Mouse (Mus musculus) adrenal gland, adult 2 months (tissue): ENCODE measurements at regions not wholly inside any gene's neighbourhood (a gene's known extent, or its start where the extent isn't known, plus 50 kb on each side); places are given as distances from the start of the nearest gene placed in this dataset.

ENCODE experiments used
- DNase-seq: peaks from one replicate; pipeline ENCODE4 v3.0.0; 2021

DNA sequence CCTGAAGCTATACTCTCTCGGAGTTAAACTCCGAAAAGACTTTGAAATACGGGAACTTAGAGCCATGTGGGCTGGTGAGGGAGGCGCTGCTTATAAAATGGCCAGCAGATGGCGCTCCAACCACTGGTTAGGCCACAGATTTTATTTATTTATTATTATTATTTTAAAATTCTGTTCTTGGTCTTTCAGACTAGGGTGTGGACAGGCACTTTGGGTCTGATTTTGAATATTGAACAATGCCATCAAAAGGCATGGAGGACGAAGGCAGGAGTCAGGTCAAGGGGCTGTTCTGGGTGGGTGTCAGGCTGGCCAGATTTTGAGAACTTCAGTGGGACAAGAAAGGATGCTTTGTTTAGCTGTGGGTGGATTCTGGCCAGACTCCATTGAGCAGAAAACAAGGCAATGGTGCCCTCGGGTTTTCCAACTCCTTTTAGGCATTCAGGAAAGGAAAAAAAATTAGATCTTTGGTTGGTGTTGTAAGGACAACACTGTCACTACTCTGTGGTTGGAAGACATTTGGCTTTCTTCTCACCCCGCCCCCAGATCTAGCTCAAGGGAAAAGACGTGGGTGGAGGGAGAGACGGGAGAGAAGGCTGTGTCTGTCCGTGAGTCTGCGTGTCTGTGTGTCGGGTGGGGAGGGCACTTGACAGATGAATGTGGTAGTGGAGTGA is 319.5 kb downstream of the Med13l start:
- DNase-seq, result peak; percentile 87

DNA sequence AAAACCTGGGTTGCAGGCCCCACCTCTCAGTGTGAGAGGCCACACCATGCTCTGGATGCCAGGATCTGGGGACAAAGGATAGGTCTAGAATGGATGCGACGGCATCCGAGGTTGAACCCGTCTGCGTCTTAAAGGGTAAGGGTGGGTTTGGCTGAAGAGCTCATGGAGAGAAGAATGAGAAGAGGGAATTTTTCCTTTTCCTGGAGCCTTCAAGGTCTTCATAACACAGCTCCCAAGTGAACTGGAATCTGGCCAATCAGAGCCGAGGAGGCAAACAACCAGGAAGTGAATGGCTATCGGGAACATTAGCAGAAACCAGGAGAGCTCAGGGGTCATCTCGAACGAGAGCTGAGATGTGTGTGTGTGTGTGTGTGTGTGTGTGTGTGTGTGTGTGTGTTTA is 320.1 kb downstream of the Med13l start:
- peak; percentile 71 for DNase-seq

DNA sequence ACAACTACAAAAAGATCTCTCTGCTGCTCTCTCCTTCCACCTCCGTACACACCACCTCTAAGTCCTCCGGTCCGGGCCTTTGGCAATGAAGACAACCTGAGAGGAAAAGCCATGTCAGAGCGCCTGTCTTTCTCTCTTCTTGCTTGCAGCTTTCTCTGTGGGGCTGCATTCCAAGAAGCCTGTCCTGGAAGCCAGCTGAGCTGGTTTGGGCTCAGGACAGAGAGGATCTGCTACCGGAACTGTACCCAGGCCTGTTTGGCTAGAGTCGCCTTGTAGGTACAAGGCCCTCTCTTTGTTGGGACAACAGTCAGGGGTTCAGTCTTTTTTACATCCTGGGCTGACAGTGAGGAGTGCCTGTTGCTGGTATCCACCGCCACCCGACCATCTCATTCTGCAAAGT is 321.4 kb downstream of the Med13l start:
- no peak for DNase-seq

DNA sequence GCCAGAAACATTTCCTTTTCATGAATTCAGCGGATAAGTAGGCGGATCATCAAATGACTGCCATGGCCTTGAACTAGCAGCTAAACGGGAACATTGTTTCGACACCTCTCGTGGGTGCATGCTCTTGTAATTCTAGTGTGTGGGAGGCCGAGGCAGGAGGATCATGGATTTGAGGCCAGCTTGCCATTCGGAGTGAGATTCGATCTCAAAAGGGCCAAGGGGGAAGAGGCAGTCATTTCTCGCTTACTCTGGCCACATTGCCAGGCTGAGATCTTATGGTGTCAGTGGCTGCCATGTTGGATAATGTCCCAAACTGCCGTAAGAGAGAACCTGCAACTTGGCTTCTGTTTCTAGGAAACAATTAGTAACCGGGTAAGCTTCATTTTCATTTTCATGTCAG is 327.7 kb downstream of the Med13l start:
- no peak for DNase-seq

DNA sequence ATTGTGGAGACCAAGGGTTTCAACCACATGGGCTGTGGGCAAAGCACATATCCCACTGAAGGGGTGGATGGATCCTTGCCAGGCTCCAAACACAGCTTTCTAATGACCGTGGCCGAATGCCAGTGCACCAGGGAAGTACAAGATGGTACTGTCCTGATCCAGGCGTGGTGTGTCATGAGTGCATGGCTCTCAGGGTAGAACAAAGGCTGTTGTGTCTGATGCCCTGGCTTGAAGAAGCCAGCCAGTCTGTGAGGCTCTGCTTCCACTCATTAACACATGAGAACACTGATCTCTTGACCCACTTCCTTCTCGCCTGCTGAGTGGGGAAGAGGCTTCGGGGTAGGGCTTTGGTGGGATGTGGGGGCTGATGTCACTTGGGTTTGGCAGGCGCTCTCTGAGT is 330.7 kb downstream of the Med13l start:
- DNase-seq, result no peak

DNA sequence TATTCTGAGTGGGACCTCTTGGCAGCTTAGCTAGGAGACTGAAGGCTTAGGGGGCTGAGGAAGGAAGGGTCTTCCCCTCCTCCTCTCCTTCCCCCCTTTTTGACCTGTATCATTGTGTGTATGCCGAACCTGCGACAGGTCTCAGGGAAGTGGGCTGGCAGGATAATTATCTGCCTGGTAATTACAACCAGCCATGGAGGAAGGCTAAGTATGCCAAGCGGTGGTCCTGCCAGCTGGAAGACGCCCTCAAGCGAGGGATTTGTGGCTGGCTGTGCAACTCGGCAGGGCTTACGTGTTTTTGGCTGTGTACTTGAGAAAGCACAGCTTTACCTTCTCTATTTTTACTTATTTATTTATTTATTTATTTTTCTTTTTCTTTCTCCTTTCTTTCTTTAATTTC is 347.7 kb downstream of the Med13l start:
- no peak for DNase-seq

DNA sequence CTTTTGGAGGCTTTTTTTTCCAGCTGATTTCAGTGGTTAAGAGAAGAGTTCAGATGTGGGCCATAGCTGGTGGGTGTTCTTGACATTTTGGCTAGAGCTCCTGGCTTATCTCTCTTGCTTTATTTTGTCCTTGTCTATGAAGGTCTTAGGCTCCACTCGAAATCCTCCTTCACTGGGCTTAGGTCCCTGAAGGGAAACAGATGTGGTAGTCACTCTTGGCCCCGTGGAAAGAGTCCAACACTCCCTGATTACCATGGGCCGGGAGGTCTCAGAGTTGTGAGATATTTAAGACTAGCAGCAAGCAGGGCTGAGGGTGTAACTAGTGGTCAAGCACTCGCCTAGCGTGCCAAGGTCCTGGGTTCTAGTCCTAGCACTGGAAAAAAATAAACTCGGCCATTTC is 349.3 kb downstream of the Med13l start:
- DNase-seq, result peak; percentile 68

DNA sequence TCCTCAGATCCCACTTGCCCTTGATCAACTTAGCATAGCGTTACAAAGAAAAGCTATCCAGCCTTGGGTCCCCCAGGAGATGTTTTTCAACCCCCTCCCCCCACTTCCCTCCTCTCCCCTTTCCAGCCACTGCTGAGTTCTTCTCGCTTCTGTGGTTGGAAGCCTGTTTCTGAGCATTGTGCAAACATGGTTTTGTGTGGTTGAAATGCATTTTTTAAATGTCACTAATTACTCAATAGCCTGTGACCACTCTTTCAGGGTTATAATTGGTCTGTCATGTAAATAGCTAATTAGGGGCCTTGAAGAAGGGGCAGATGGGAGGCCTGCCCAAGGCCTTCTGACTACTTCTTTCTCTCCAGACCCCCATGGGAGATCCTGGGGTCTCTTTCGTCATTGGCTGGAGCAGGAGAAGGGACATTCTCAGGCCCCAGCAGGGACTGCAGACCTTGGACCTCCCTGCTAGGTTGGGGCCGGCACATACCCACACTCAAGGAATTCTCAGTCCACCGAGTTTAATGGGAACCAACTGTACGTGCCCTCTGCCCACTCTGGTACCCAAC is 353.8 kb downstream of the Med13l start:
- peak; percentile 29 for DNase-seq

DNA sequence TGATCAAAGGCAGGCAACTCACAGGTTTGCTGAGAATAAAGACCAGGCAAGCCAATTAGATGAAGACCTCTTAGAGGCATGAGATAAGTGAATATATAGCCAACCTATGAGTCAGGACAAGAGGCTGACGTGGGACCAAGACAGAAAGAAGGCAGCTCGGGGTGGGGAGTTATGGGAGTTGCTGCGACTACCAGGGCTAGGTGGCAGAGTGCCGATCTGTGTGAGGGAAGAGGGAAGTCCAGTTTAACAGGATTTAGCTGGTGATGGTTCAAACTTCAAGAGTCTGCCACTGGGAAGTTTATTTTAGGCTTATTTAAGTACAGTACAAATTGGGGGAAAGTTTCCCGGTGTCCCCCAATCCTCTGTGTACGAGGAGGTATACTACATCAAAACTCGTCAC is 362.9 kb downstream of the Med13l start:
- no peak for DNase-seq

DNA sequence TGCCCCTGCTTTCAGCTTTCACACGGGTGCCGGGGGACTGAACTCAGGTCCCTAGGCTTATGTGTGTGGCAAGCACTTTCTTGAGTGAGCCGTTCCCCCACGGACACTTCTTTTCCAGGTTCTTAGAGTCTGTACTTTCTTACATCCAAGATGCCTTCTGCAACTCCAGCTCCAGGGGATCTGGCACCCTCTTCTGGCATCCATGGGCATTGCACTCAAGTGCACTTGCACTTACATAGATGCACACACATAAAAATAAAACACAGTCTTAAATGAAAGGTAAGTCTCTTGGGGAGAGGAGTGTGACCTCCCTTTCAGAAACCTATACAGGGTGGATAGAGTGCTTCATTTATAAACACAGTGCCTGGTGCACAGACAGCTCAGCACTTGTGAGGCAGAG is 368.6 kb downstream of the Med13l start:
- DNase-seq, result no peak

DNA sequence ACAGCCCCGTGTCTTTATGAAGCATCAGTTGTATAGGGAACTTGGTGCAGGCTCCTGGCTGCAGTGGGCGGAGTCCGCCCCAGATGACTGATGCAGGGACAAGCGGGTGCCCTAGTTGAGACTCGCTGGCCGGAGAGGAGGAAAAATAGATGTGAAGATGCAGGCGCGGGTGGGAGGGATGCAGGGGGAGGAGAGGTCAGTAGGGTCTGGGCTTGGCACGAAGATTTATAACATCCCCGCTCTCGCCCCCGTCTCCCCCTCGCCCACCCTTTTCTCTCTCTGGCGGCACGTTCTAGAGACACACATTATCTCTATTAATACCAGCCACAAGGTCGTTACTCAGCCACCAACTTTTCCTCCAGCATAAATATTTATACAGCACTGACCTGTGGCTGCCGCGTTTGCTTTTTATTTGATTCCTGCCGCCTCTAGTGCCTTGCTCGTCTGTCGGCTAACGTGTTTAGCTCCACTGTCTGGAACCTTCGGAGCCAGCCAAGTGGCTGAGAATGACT is 369.6 kb downstream of the Med13l start:
- DNase-seq, result peak; percentile 28

DNA sequence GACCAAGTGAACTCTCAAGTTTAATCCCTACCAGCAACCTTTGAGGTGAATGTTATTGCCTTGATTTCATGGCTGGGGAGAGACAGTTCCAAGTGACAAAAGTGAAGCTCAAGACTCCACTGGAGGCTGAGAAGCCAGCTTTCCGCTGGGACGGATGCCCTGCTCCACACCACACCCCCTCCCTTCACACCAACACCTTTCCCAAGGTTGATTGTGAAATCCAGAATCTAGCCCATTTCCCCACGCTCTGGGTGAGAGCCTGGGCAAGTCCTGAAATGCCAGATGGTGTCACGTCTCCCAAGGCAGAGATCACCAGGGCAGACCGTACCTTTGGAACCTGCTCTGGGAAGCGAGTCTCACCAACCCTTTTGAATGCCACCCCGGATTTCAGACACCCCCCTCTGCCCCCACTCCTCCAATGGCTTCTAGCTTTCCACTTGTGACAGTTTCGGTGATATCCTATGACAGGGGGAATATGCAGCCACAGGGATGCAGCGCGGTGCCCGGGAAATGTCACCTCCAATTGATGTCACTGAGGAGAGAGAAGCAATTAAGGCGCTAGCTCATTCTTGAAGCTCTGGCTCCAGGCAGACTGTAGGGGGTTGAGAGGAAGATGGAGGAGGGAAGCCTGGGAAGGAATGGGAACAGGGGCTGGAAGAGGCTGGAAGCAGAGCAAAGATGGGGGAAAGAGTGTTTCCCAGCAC is 379.0 kb downstream of the Med13l start:
- no peak for DNase-seq

DNA sequence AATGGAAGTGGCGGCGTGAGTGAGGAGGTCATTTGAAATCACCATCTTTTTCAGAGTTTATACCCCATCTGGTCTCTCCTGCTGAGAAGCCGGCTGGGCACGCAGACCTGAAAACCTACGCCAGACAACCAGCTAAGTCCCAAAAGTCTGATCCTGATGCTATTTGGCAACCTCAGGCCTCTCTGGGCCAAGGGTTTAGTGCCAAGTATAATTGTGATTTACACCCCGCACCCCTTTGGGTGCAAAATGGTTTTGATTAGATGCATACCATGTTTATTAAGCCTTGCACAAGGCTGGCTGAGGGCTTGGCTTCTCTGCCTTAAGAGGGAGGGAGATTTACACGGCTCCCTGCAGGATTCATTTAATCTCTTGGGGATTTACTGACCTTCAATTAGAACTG is 383.8 kb downstream of the Med13l start:
- no peak for DNase-seq

DNA sequence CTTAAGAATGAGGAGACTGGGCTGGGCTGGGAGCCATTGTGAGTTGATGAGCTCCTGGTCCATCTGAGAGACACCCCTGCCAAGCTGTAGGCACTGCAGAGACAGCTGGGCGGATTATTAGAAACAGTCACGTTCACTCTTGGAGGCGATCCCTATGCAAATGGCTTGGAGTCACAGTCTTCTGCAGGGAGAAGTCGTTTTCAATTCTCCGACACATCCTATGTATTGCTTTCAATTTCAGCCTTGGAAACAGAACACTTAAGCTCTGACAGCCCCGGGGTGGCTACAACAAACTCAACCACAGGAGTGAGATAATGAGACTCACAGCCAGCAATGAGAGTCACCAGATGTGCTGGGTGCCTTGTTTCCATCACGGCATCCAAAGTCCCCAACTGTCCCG is 385.6 kb downstream of the Med13l start:
- DNase-seq, result no peak

DNA sequence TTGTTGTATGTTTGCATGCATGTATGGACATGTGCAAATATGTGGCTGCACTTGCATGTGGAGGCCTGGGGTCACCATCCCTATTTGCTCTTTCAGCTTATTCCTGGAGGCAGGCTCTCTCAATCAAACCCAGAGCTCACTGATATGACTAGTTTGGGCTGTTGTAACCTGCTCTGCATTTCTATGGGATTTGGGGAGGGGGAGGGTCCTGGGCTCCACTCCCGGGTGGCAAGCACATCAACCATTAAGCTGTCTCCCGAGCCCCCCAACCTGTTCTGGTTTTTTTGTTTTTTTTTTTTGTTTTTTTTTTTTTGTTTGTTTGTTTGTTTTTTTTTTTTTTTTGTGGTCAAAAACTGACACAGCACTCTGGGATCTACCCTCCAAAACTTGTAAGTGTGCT is 386.5 kb downstream of the Med13l start:
- DNase-seq, result no peak

DNA sequence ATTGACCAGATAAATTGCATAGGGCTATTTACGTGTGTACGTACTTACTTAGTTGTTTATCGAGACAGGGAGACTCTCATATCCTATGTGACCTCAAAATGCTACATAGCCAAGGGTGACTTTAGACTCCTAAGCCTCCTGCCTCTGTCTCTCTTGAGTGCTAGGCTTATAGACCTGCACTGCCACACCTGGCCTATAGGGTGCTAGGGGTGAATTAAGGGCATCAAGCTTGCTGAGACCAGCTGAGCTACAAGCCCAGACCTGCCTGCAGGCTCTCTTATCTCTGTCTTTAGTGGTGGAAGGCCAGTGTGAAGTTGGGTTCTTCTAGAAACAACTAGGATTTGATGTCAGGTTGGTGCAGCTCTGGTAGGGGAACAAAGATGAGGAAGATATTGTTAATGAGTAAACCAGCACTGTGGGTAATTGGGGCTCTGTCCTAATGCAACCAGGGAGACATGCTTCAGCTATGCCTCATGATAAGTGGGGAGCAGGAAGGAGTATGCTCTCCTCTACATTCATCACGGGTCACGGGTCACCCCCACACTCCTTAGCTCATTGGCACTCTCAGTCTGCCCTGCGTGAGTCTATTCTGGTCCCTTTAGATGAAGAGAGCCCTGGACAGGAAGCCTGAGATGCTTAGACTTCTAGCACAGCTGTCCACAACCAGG is 387.8 kb downstream of the Med13l start:
- no peak for DNase-seq

DNA sequence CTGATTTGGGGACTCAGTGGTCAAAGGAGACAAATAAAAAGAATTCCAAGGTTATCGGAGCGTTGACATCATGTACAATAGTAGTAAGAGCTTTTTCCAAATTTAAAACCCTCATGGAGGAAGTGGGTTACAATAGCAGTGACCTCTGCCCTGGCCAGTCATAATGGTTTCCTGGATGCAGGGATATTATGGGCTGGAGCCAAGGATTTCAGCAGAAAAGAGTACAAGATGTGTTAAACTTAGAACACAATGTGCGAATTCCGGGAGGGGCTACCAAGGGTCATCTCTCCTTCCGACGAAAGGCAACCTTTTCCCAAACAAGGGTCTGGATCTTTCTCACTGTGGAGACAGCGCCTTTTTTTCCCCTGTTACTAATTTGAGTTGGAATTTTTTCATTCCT is 390.6 kb downstream of the Med13l start:
- DNase-seq, result peak; percentile 71

DNA sequence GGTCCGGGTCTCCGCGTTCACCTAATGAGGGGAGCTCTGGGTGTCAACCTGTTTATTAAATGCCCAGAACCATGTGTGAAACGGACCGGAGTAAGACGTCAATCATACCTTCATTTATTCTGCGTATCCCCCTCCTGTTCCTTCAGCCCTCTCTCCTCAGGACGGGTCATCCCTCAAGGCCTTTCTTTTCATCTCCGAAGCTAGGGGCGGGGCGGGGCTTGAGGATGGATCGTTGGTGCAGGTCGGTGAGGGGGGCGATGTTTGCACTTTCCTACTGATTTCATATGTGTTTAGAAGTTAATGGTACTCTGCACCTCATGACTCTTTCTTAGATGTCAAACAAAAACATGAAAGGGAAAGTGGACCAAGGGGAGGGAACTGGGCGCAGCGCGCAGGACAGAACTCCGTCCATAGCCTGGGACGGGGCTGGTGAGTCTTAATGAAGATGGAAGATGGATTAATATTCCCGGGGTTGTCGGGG is 400.1 kb downstream of the Med13l start:
- DNase-seq, result peak; percentile 64

DNA sequence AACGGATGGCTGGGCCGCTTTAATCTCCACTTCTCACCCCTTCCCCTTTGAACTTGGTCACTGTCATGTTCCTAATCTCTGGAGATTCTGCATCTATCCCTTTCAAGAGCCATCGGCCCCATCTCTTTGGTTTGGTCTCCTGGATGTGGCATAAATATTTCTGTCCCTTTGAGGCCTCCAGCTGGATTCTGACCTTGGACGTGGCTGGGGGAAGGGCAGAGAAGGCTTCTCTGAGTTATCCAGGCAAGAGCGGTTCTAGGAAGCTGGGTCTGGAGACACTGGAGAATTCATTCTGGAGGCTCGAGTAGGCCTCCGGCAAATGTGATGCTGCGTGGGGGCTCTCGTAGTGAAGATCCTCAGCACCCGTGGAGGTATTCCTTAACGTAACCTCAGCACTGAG is 400.6 kb downstream of the Med13l start:
- DNase-seq, result peak; percentile 76

DNA sequence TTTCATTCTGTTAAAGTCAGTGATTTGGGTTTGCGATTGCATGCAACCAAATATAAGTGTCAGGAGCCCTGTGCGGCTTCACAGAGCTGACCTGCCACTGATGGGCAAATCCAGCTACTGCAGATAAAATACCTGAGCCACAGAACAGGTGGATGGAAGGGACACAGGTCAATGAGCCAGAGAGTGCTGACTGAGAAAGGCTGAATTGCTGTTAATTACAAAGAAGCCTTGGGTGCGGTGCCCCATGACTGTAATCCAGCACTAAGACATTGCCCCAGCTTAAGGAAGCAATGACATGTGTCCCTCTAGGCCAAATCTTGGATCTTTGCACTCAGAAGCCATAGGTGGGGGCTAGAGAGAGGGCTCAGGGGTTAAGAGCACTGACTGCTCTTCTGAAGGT is 401.7 kb downstream of the Med13l start:
- no peak for DNase-seq

DNA sequence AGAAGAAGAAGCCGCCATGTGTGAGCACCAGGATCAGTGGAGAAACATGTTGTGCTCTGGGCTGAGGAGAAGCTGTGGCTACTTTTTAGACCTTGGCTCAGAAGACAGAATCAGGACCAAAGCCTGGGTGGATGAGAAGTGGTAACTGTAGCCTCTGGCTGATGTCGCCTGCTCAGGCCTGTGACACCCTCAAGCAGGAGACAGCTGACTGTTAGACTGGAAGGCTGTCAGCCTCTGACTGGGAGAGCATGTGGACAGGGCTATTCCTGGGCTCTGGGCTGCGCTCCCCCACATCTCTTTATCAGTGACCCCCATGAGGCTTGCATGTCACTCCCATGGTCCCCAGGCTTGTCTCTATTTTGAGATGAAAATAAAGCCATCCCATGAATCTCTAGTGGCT is 402.5 kb downstream of the Med13l start:
- DNase-seq, result no peak

DNA sequence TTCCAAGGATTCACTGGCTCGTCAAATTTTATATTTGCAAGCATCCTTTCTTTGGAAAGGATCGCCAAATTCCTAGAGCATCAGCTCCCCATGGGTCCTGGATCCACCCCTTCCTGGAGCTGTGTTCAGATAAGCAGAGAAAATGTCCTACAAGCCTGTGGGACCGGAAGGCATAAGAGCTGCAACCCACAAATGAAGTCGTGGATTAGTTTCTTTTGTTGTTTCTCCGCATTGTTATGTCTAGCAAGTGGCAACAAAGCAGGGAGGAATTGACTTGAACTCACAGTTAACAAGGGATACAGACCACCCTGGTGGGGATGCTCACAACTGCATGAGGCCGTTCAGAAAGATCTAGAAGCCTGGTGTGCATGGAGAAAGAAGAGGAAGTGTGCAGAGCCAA is 406.4 kb downstream of the Med13l start:
- no peak for DNase-seq

DNA sequence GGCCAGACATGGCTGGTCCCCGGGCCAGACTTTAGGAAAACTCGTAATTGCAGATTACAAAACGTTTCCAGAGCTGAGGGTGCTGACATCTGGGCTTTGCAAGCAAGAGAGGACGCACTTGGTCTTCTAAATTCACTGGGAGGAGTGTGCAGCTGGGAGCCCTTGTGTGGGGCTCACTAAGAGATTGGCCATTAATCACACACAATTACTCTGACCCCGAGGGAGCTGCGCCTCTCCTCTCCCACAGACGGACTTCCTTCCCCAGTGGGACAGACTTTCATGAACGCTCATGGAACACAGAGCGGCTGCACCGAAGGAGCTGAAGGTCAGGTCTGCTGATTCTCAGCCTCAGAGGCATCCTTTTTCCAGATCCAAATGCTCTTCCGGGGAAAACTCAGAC is 407.2 kb downstream of the Med13l start:
- DNase-seq, result no peak
